In genomic region chr5:33657251-33657786, GRCm38 (mm10) we compare ENCODE assay signal across 8 mouse cellular contexts. TPM values are rescaled to one million over a fixed set of nuclear protein-coding genes. Genes with fewer than 3 reads are reported as not detected.
DNase-seq lines count a peak whose midpoint lies in the region; ATAC-seq lines count a peak whose summit lies in the region.

No protein-coding gene starts in this region.

- under 1% methylated on average over 32 of the region's 32 CpGs for WGBS in kidney, embryonic 14.5 days
- under 1% methylated on average over 32 of the region's 32 CpGs for WGBS in forebrain, embryonic 16.5 days
- under 1% methylated on average over 32 of the region's 32 CpGs for WGBS in liver, embryonic 16.5 days (ENCODE audit: insufficient replicate concordance)

- no peak for DNase-seq in kidney, postnatal 4 days
- DNase-seq in R1 (ENCODE audit: low read depth, low spot score): peak; percentile 68
- DNase-seq in natural killer cell, adult 2 months (ENCODE audit: low spot score in 2 of 2): no peak
- DNase-seq in kidney, postnatal 25 days: no peak
- no peak for DNase-seq in adrenal gland, adult 2 months

- no peaks in the 10 kb centered on the region for H3K9me3 ChIP-seq in kidney, embryonic 14.5 days (ENCODE audit: control insufficient read depth, low read length)
- H3K9me3 ChIP-seq in forebrain, embryonic 16.5 days (ENCODE audit: control insufficient read depth, low read length): no peaks in the 10 kb centered on the region
- H3K9me3 ChIP-seq in liver, embryonic 16.5 days (replicated peaks; ENCODE audit: control insufficient read depth, low read length): no peaks in the 10 kb centered on the region

- H3K4me1 ChIP-seq in kidney, embryonic 14.5 days (ENCODE audit: control insufficient read depth, insufficient read depth, low read length): peaks cover 15% of the 10 kb centered on the region
- peaks cover 38% of the 10 kb centered on the region for H3K4me1 ChIP-seq in forebrain, embryonic 16.5 days (replicated peaks; ENCODE audit: control insufficient read depth, insufficient read depth, low read length)
- H3K4me1 ChIP-seq in liver, embryonic 16.5 days (ENCODE audit: control insufficient read depth, low read depth, low read length): peaks cover 51% of the 10 kb centered on the region

- H3K27ac ChIP-seq in kidney, embryonic 14.5 days (ENCODE audit: low read depth, low read length): peak overlapping the region; percentile 69; the same call in 1 of the 2 replicates
- peak overlapping the region; percentile 74 for H3K27ac ChIP-seq in forebrain, embryonic 16.5 days (ENCODE audit: low read length)
- H3K27ac ChIP-seq in liver, embryonic 16.5 days (ENCODE audit: low read length): peak overlapping the region; percentile 98

- peak overlapping the region; percentile 86 for H3K4me3 ChIP-seq in kidney, embryonic 14.5 days (ENCODE audit: low read length)
- H3K4me3 ChIP-seq in forebrain, embryonic 16.5 days (replicated peaks; ENCODE audit: low read length): peak overlapping the region; percentile 82
- H3K4me3 ChIP-seq in liver, embryonic 16.5 days (ENCODE audit: low read depth, low read length): peak overlapping the region; percentile 94

- ATAC-seq in kidney, embryonic 14.5 days (ENCODE audit: low FRiP score, low TSS enrichment): peak; percentile 8
- peak; percentile 6 for ATAC-seq in forebrain, embryonic 16.5 days
- ATAC-seq in liver, embryonic 16.5 days (ENCODE audit: low read depth): peak; percentile 30

- peak overlapping the region; percentile 77 for H3K9ac ChIP-seq in kidney, embryonic 14.5 days (ENCODE audit: low read depth, low read length)
- peak overlapping the region; percentile 70 for H3K9ac ChIP-seq in forebrain, embryonic 16.5 days (replicated peaks; ENCODE audit: low read depth, low read length)
- peak overlapping the region; percentile 94 for H3K9ac ChIP-seq in liver, embryonic 16.5 days (ENCODE audit: low read depth, low read length)

- peaks cover 33% of the 10 kb centered on the region for H3K36me3 ChIP-seq in kidney, embryonic 14.5 days (ENCODE audit: control insufficient read depth, insufficient read depth, low read length)
- H3K36me3 ChIP-seq in forebrain, embryonic 16.5 days (ENCODE audit: control insufficient read depth, insufficient read depth): no peaks in the 10 kb centered on the region
- H3K36me3 ChIP-seq in liver, embryonic 16.5 days (ENCODE audit: control insufficient read depth, insufficient read depth): peaks cover 34% of the 10 kb centered on the region

- H3K4me2 ChIP-seq in kidney, embryonic 14.5 days (replicated peaks; ENCODE audit: low read depth, low read length): peak overlapping the region; percentile 92
- peak overlapping the region; percentile 97 for H3K4me2 ChIP-seq in forebrain, embryonic 16.5 days (ENCODE audit: low read length)
- peak overlapping the region; percentile 95 for H3K4me2 ChIP-seq in liver, embryonic 16.5 days (ENCODE audit: low read depth, low read length)

- H3K27me3 ChIP-seq in kidney, embryonic 14.5 days (ENCODE audit: control insufficient read depth, insufficient read depth, low read length): no peaks in the 10 kb centered on the region
- no peaks in the 10 kb centered on the region for H3K27me3 ChIP-seq in forebrain, embryonic 16.5 days (replicated peaks; ENCODE audit: control insufficient read depth, insufficient read depth, low read length)
- H3K27me3 ChIP-seq in liver, embryonic 16.5 days (ENCODE audit: control insufficient read depth, insufficient read depth, low read depth, low read length): no peaks in the 10 kb centered on the region

RNA-seq across cellular contexts. Expression of gene Tacc3, which starts 0.6 kb away (rescaled TPM):
- polyA plus RNA-seq in kidney, embryonic 14.5 days (2014; fragmentation: Nextera tagmentation; extraction: Ambion mirVana): 175 and 205 TPM in 2 replicates
- polyA plus RNA-seq in forebrain, embryonic 16.5 days (2015; fragmentation: Nextera tagmentation; extraction: Ambion mirVana): 71.9 and 85.2 TPM in 2 replicates
- polyA plus RNA-seq in liver, embryonic 16.5 days (2015; fragmentation: Nextera tagmentation; extraction: Ambion mirVana): 127 and 129 TPM in 2 replicates
- 1 to 10 TPM; 4.4 to 5.4 TPM for total RNA-seq in adrenal gland, adult 2 months (2021)
- 2.3 and 3.6 TPM in 2 replicates for polyA plus RNA-seq in adrenal gland, adult 2 months (2012; rRNA removed)

RNA-seq across cellular contexts. Expression of gene Tmem129, which starts 0.9 kb away (rescaled TPM):
- polyA plus RNA-seq in kidney, embryonic 14.5 days (2014; fragmentation: Nextera tagmentation; extraction: Ambion mirVana): 32.3 and 37.7 TPM in 2 replicates
- 35.4 and 39.1 TPM in 2 replicates for polyA plus RNA-seq in forebrain, embryonic 16.5 days (2015; fragmentation: Nextera tagmentation; extraction: Ambion mirVana)
- polyA plus RNA-seq in liver, embryonic 16.5 days (2015; fragmentation: Nextera tagmentation; extraction: Ambion mirVana): 21.7 and 21.8 TPM in 2 replicates
- 10 to 100 TPM; 27.5 to 31.0 TPM for total RNA-seq in adrenal gland, adult 2 months (2021)
- polyA plus RNA-seq in adrenal gland, adult 2 months (2012; rRNA removed): 80.4 and 90.5 TPM in 2 replicates

RNA-seq across cellular contexts. Expression of gene Slbp, which starts 4.9 kb away (rescaled TPM):
- 261 TPM in 2 replicates for polyA plus RNA-seq in kidney, embryonic 14.5 days (2014; fragmentation: Nextera tagmentation; extraction: Ambion mirVana)
- 126 and 130 TPM in 2 replicates for polyA plus RNA-seq in forebrain, embryonic 16.5 days (2015; fragmentation: Nextera tagmentation; extraction: Ambion mirVana)
- polyA plus RNA-seq in liver, embryonic 16.5 days (2015; fragmentation: Nextera tagmentation; extraction: Ambion mirVana): 214 and 245 TPM in 2 replicates
- 10 to 100 TPM; 29.4 to 37.7 TPM for total RNA-seq in adrenal gland, adult 2 months (2021)
- 17.8 and 25.0 TPM in 2 replicates for polyA plus RNA-seq in adrenal gland, adult 2 months (2012; rRNA removed)

RNA-seq across cellular contexts. Expression of gene Gm9903, which starts 27.6 kb away (rescaled TPM):
- 0.57 and 1.0 TPM in 2 replicates for polyA plus RNA-seq in kidney, embryonic 14.5 days (2014; fragmentation: Nextera tagmentation; extraction: Ambion mirVana)
- polyA plus RNA-seq in forebrain, embryonic 16.5 days (2015; fragmentation: Nextera tagmentation; extraction: Ambion mirVana): 0.60 and 0.98 TPM in 2 replicates
- polyA plus RNA-seq in liver, embryonic 16.5 days (2015; fragmentation: Nextera tagmentation; extraction: Ambion mirVana): 0.12 TPM in 1 of 2 replicates, not detected in the other
- under 1 TPM; 0.26 to 0.69 TPM for total RNA-seq in adrenal gland, adult 2 months (2021)
- polyA plus RNA-seq in adrenal gland, adult 2 months (2012; rRNA removed): 0.09 and 0.15 TPM in 2 replicates

RNA-seq across cellular contexts. Expression of gene Fam53a, which starts 27.9 kb away (rescaled TPM):
- 69.4 and 70.3 TPM in 2 replicates for polyA plus RNA-seq in kidney, embryonic 14.5 days (2014; fragmentation: Nextera tagmentation; extraction: Ambion mirVana)
- 39.9 and 41.7 TPM in 2 replicates for polyA plus RNA-seq in forebrain, embryonic 16.5 days (2015; fragmentation: Nextera tagmentation; extraction: Ambion mirVana)
- polyA plus RNA-seq in liver, embryonic 16.5 days (2015; fragmentation: Nextera tagmentation; extraction: Ambion mirVana): 17.5 and 18.4 TPM in 2 replicates
- total RNA-seq in adrenal gland, adult 2 months (2021): 10 to 100 TPM; 26.1 to 28.5 TPM
- polyA plus RNA-seq in adrenal gland, adult 2 months (2012; rRNA removed): 74.4 and 97.8 TPM in 2 replicates

Comparison
In these comparisons a context has a peak if more than half of its experiments do, and no peak if none do; other contexts are left out.
1. RNA of gene Tacc3, which starts 0.6 kb away (polyA plus RNA-seq): 175 to 205 TPM in kidney, embryonic 14.5 days, 127 to 129 TPM in liver, embryonic 16.5 days and 71.9 to 85.2 TPM in forebrain, embryonic 16.5 days; 2.3 to 3.6 TPM in adrenal gland, adult 2 months; every median in the first group is over 10 times any median in the second.
2. Peak in every context shown above with its lines, with median percentiles within 50 percentile points of each other: ATAC-seq, H3K27ac ChIP-seq, H3K4me2 ChIP-seq, H3K4me3 ChIP-seq and H3K9ac ChIP-seq.